Mouse (Mus musculus) liver, embryonic 14.5 days (tissue): ENCODE measurements around the gene Atxn3.

Experiments
- CTCF ChIP-seq: IDR thresholded peaks from 2 replicates; pipeline ENCODE4 v1.5.1; 2016; ENCODE audit warnings: antibody characterized with exemption, low read depth, control low read depth
- EP300 ChIP-seq: IDR thresholded peaks from 2 replicates; pipeline ENCODE4 v1.6.1; 2016; ENCODE audit warnings: antibody characterized with exemption, low read depth

- no peak for TF ChIP-seq CTCF
- TF ChIP-seq EP300 = no peak
Observed at GRCm38 (mm10) chr12:101889351-101889750, 68.7 kb downstream of the Atxn3 start.
